Mouse (Mus musculus) heart, embryonic 12.5 days (tissue): ENCODE results near the gene Dnajb14. TPM values are rescaled to one million over a fixed set of nuclear protein-coding genes. Genes with fewer than 3 reads are reported as not detected.
"Not testable (repeated sequence)": the region's sequence is repeated elsewhere in the genome, so short reads cannot be mapped to it uniquely, and the experiment has no call there.

Source experiments
- ATAC-seq: fragments of 200-750 bp; cut with Nextera tagmentation; 2 replicates; pipeline ENCODE4 v1.8.0; 2017; ENCODE audit warnings: moderate TSS enrichment, moderate library complexity; ENCODE audit not compliant: insufficient number of reproducible peaks, low FRiP score
- H3K27ac ChIP-seq: fragments of 300-500 bp; sonication (generic); 2 replicates; pipeline ENCODE4 v1.5.1; 2016; ENCODE audit warnings: mild to moderate bottlenecking, moderate library complexity; ENCODE audit not compliant: poor library complexity, severe bottlenecking
- H3K27me3 ChIP-seq: fragments of 300-500 bp; sonication (generic); replicated peaks from 2 replicates; pipeline ENCODE4 v1.6.1; 2016; ENCODE audit warnings: mild to moderate bottlenecking, moderate library complexity
- H3K36me3 ChIP-seq: fragments of 300-500 bp; sonication (generic); 2 replicates; pipeline ENCODE4 v1.6.1; 2016; ENCODE audit warnings: mild to moderate bottlenecking, moderate library complexity
- H3K4me1 ChIP-seq: fragments of 300-500 bp; sonication (generic); replicated peaks from 2 replicates; pipeline ENCODE4 v1.6.1; 2016; ENCODE audit warnings: mild to moderate bottlenecking
- H3K4me2 ChIP-seq: fragments of 300-500 bp; sonication (generic); 2 replicates; pipeline ENCODE4 v1.6.1; 2016; ENCODE audit warnings: mild to moderate bottlenecking, moderate library complexity
- H3K4me3 ChIP-seq: fragments of 300-500 bp; sonication (generic); 2 replicates; pipeline ENCODE4 v1.5.1; 2016; ENCODE audit warnings: mild to moderate bottlenecking
- H3K9ac ChIP-seq: fragments of 300-500 bp; sonication (generic); 2 replicates; pipeline ENCODE4 v1.6.1; 2016; ENCODE audit warnings: mild to moderate bottlenecking, moderate library complexity
- H3K9me3 ChIP-seq: fragments of 300-500 bp; sonication (generic); replicated peaks from 2 replicates; pipeline ENCODE4 v1.6.1; 2016; ENCODE audit warnings: mild to moderate bottlenecking, moderate library complexity
- WGBS: fragments of 180-500 bp; shearing (Covaris S2); methylation state at CpG from one replicate; pipeline ENCODE4 v1.1.7; 2016; 5-methylcytosine and 5-hydroxymethylcytosine counted together
- polyA plus RNA-seq: library from polyadenylated mRNA; unstranded; fragments of >200 nt; fragmentation: Nextera tagmentation; extraction: Ambion mirVana; gene quantifications from 2 replicates; pipeline ENCODE4 v1.2.1, GENCODE M21; 2016

Dnajb14 gene
- polyA plus RNA-seq, 1 experiment from 2014 or later: 14.1 TPM

GRCm38 (mm10) chr3:137887961-137888360, 20.5 kb downstream of the Dnajb14 start:
- no peak overlapping the region for H3K4me2 ChIP-seq
- H3K9me3 ChIP-seq: no peaks in the 10 kb centered on the region
- no peak overlapping the region for H3K9ac ChIP-seq
- ATAC-seq: no peak
- H3K27ac ChIP-seq: no peak overlapping the region
- no peaks in the 10 kb centered on the region for H3K27me3 ChIP-seq
- H3K36me3 ChIP-seq: peaks cover 43% of the 10 kb centered on the region
- H3K4me1 ChIP-seq: no peaks in the 10 kb centered on the region
- H3K4me3 ChIP-seq: no peak overlapping the region
- WGBS: 79% methylated on average over 7 of the region's 7 CpGs

- H3K9me3 ChIP-seq: no peaks in the 10 kb centered on the region
- WGBS: 63% methylated on average over 3 of the region's 3 CpGs
- no peak overlapping the region for H3K4me3 ChIP-seq
- H3K27me3 ChIP-seq: no peaks in the 10 kb centered on the region
- no peak overlapping the region for H3K4me2 ChIP-seq
- H3K27ac ChIP-seq: no peak overlapping the region
- H3K36me3 ChIP-seq: peaks cover 67% of the 10 kb centered on the region
- H3K4me1 ChIP-seq: no peaks in the 10 kb centered on the region
- no peak overlapping the region for H3K9ac ChIP-seq
- no peak for ATAC-seq
Observed at GRCm38 (mm10) chr3:137891089-137891488, 23.6 kb downstream of the Dnajb14 start.

GRCm38 (mm10) chr3:137892118-137892517, 24.6 kb downstream of the Dnajb14 start:
- H3K27ac ChIP-seq: no peak overlapping the region
- 88% methylated on average over 4 of the region's 4 CpGs for WGBS
- no peak overlapping the region for H3K4me2 ChIP-seq
- no peaks in the 10 kb centered on the region for H3K4me1 ChIP-seq
- H3K9ac ChIP-seq: no peak overlapping the region
- peaks cover 65% of the 10 kb centered on the region for H3K36me3 ChIP-seq
- H3K9me3 ChIP-seq: no peaks in the 10 kb centered on the region
- no peaks in the 10 kb centered on the region for H3K27me3 ChIP-seq
- no peak overlapping the region for H3K4me3 ChIP-seq
- no peak for ATAC-seq

- Histone ChIP-seq H3K36me3 (peaks cover 65% of the 10 kb centered on the region), H3K4me3 (no peak overlapping the region), H3K4me1 (no peaks in the 10 kb centered on the region), H3K27ac (no peak overlapping the region), H3K9ac (no peak overlapping the region), H3K27me3 (no peaks in the 10 kb centered on the region), H3K4me2 (no peak overlapping the region), H3K9me3 (no peaks in the 10 kb centered on the region)
- ATAC-seq: no peak
- 85% methylated on average over 4 of the region's 4 CpGs for WGBS
Observed at GRCm38 (mm10) chr3:137893789-137894188, 26.3 kb downstream of the Dnajb14 start.

GRCm38 (mm10) chr3:137895196-137895595, 27.7 kb downstream of the Dnajb14 start:
- ATAC-seq: no peak
- no peaks in the 10 kb centered on the region for H3K9me3 ChIP-seq
- no peaks in the 10 kb centered on the region for H3K4me1 ChIP-seq
- H3K4me3 ChIP-seq: no peak overlapping the region
- no peak overlapping the region for H3K27ac ChIP-seq
- H3K9ac ChIP-seq: no peak overlapping the region
- no peaks in the 10 kb centered on the region for H3K27me3 ChIP-seq
- peaks cover 57% of the 10 kb centered on the region for H3K36me3 ChIP-seq
- WGBS: 86% methylated on average over 3 of the region's 3 CpGs
- no peak overlapping the region for H3K4me2 ChIP-seq

GRCm38 (mm10) chr3:137896386-137896785, 28.9 kb downstream of the Dnajb14 start:
- H3K36me3 ChIP-seq: peaks cover 65% of the 10 kb centered on the region
- H3K4me3 ChIP-seq: no peak overlapping the region
- ATAC-seq: no peak
- WGBS: 87% methylated on average over 4 of the region's 4 CpGs
- H3K4me1 ChIP-seq: no peaks in the 10 kb centered on the region
- no peak overlapping the region for H3K4me2 ChIP-seq
- H3K9me3 ChIP-seq: no peaks in the 10 kb centered on the region
- H3K27me3 ChIP-seq: no peaks in the 10 kb centered on the region
- no peak overlapping the region for H3K9ac ChIP-seq
- no peak overlapping the region for H3K27ac ChIP-seq

- 77% methylated on average over 3 of the region's 3 CpGs for WGBS
- H3K4me2 ChIP-seq: no peak overlapping the region
- no peak overlapping the region for H3K9ac ChIP-seq
- no peak overlapping the region for H3K27ac ChIP-seq
- H3K4me3 ChIP-seq: no peak overlapping the region
- no peaks in the 10 kb centered on the region for H3K27me3 ChIP-seq
- ATAC-seq: no peak
- H3K9me3 ChIP-seq: no peaks in the 10 kb centered on the region
- peaks cover 64% of the 10 kb centered on the region for H3K36me3 ChIP-seq
- H3K4me1 ChIP-seq: no peaks in the 10 kb centered on the region
Observed at GRCm38 (mm10) chr3:137896867-137897266, 29.4 kb downstream of the Dnajb14 start.

- no peaks in the 10 kb centered on the region for H3K4me1 ChIP-seq
- H3K9ac ChIP-seq: no peak overlapping the region
- H3K36me3 ChIP-seq: peaks cover 66% of the 10 kb centered on the region
- H3K27me3 ChIP-seq: no peaks in the 10 kb centered on the region
- no peak overlapping the region for H3K27ac ChIP-seq
- no peak overlapping the region for H3K4me3 ChIP-seq
- H3K9me3 ChIP-seq: no peaks in the 10 kb centered on the region
- ATAC-seq: no peak
- WGBS: 86% methylated on average over 5 of the region's 5 CpGs
- no peak overlapping the region for H3K4me2 ChIP-seq
Observed at GRCm38 (mm10) chr3:137897685-137898084, 30.2 kb downstream of the Dnajb14 start.

GRCm38 (mm10) chr3:137900149-137900548, 32.7 kb downstream of the Dnajb14 start:
- H3K27me3 ChIP-seq: no peaks in the 10 kb centered on the region
- no peaks in the 10 kb centered on the region for H3K9me3 ChIP-seq
- no peak overlapping the region for H3K4me3 ChIP-seq
- no peaks in the 10 kb centered on the region for H3K4me1 ChIP-seq
- no peak overlapping the region for H3K9ac ChIP-seq
- no peak overlapping the region for H3K27ac ChIP-seq
- no peak overlapping the region for H3K4me2 ChIP-seq
- H3K36me3 ChIP-seq: peaks cover 62% of the 10 kb centered on the region
- WGBS: 90% methylated on average over 10 of the region's 10 CpGs
- no peak for ATAC-seq

- peaks cover 22% of the 10 kb centered on the region for H3K36me3 ChIP-seq
- no peaks in the 10 kb centered on the region for H3K27me3 ChIP-seq
- H3K9ac ChIP-seq: no peak overlapping the region
- peaks cover 6% of the 10 kb centered on the region; the same call in 1 of the 2 replicates for H3K4me1 ChIP-seq
- no peak overlapping the region for H3K4me2 ChIP-seq
- ATAC-seq: no peak
- no peak overlapping the region for H3K27ac ChIP-seq
- WGBS: 64% methylated on average over 2 of the region's 2 CpGs
- H3K4me3 ChIP-seq: no peak overlapping the region
- H3K9me3 ChIP-seq: no peaks in the 10 kb centered on the region
Observed at GRCm38 (mm10) chr3:137913093-137913492, 45.6 kb downstream of the Dnajb14 start.

GRCm38 (mm10) chr3:137914567-137914966, 47.1 kb downstream of the Dnajb14 start:
- peaks cover 14% of the 10 kb centered on the region; the same call in 1 of the 2 replicates for H3K36me3 ChIP-seq
- H3K27me3 ChIP-seq, H3K9ac ChIP-seq, H3K9me3 ChIP-seq, H3K4me2 ChIP-seq, H3K4me3 ChIP-seq, H3K27ac ChIP-seq, ATAC-seq: not testable (repeated sequence)
- H3K4me1 ChIP-seq: peaks cover 13% of the 10 kb centered on the region
- 71% methylated on average over 1 of the region's 1 CpGs for WGBS

- WGBS: 20% methylated on average over 12 of the region's 12 CpGs
- Histone ChIP-seq H3K9me3 (no peaks in the 10 kb centered on the region), H3K4me2 (peak overlapping the region; percentile 86), H3K4me1 (peaks cover 17% of the 10 kb centered on the region), H3K27ac (peak overlapping the region; percentile 86), H3K9ac (peak overlapping the region; percentile 88), H3K27me3 (no peaks in the 10 kb centered on the region), H3K36me3 (peaks cover 18% of the 10 kb centered on the region), H3K4me3 (peak overlapping the region; percentile 77)
- peak; percentile 12 for ATAC-seq
Observed at GRCm38 (mm10) chr3:137917694-137918171, 50.3 kb downstream of the Dnajb14 start.
